ENCODE assay signal across 15 mouse cellular contexts in the genomic region with DNA sequence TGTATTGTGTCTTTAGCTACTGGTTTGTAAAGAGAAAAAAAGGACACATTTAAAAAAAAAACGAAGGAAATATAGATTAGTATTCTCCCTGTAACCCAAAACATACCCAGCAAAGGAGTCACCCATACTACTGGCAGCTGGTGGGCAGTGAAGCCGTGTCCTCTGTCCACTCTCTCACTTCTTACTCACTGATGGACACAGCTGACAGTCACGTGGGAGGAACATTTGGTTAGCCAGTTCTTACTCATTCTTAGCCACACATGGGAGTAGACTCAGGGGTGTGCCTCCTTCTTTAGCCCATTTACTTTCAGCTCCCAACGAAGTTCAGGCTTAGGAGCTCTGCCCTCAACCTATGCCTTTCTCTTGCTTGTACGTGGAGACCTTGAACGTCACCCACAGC.
"Had no signal": no experiment of that assay in that cellular context is flagged by ENCODE, and none has a peak within 500 bp of the region (broad histone marks: within the 10 kb centered on the region; RNA-seq: fewer than 3 reads in every experiment).

No protein-coding gene starts in this region.

- H3K36me3 ChIP-seq: intestine, embryonic 15.5 days; liver, embryonic 15.5 days had no signal

- DNase-seq: kidney, adult 18-20 months; kidney, postnatal 36 days; left cerebral cortex, postnatal 4 days; lung, adult 2 months; lung, postnatal 4 days; right cerebral cortex, postnatal 14 days; thymus, adult 2 months; thymus, postnatal 25 days had no signal

- H3K4me1 ChIP-seq: liver, embryonic 15.5 days had no signal

- H3K27ac ChIP-seq: intestine, embryonic 15.5 days; layer of hippocampus, adult 2 months; liver, embryonic 15.5 days had no signal

- ATAC-seq: intestine, embryonic 15.5 days; lung, postnatal 0 days; midbrain, embryonic 16.5 days had no signal

- H3K9me3 ChIP-seq: intestine, embryonic 15.5 days; liver, embryonic 15.5 days had no signal

- H3K4me2 ChIP-seq: intestine, embryonic 15.5 days; liver, embryonic 11.5 days; liver, embryonic 15.5 days; midbrain, embryonic 11.5 days had no signal

- H3K4me3 ChIP-seq: intestine, embryonic 15.5 days; layer of hippocampus, adult 2 months; liver, embryonic 15.5 days had no signal

- H3K27me3 ChIP-seq: intestine, embryonic 15.5 days had no signal

- H3K9ac ChIP-seq: intestine, embryonic 15.5 days; liver, embryonic 15.5 days had no signal
